Mouse (Mus musculus): Measurements from ENCODE around the gene Oas1h. TPM values are rescaled to one million over a fixed set of nuclear protein-coding genes. Genes with fewer than 3 reads are reported as not detected.

Oas1h gene
- polyA plus RNA-seq (2016; fragmentation: Nextera tagmentation; extraction: Ambion mirVana) = not detected in 2 replicates

GRCm38 (mm10) chr5:120861121-120861520, at the start of gene Oas1h:
TSS of gene Oas1h (plus strand) at chr5:120861421.
- WGBS = 50% methylated on average over 4 of the region's 4 CpGs
- no peaks in the 10 kb centered on the region for H3K36me3 ChIP-seq

DNA sequence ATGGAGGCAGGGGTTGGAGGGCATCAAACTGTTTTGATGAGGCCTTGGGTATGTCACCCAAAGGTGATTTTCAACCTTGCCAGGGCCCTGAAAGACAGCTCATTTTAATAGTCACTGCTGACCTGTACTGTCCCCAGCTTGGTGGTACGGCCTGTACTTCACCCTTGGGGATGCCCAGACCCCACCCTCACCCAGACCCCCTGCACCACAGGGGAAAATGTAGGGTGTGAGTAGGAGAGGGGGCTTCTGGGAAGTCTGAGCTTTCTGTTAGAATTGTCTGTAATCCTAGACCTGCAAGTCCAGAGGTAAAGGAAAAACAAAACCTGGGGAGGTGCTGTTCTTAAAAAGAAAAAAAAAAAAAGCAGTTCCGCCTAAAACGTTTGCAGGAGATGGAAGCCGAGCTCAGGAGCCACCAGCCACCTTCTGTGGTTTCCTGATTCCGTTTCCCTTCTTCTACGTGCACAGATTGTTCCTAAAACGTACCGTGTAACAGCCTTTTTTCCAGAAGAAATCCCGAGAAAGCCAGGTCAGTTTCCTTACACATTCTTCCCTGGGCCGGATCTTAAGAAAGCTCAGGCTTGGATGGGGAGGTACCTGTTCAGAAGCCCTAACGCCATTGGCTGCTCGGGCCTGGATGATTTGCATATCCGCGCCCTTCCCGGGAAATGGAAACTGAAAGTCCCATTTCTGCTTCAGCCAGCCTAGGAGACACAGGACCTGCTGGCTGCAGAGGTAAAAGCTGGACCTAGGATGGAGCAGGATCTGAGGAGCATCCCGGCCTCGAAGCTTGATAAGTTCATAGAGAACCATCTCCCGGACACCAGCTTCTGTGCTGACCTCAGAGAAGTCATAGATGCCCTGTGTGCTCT, 49.0 kb upstream of the Oas1h start, which contains the start of gene Oas1c:
Gene Oas1c, minus strand, starts transcription at position 564 of the 869 bp plus-strand sequence.
- H3K4me2 ChIP-seq (replicated peaks) = peak within 1 kb of the TSS; percentile 49
- no peaks in the 10 kb centered on the region for H3K36me3 ChIP-seq
- no peak within 1 kb of the TSS for H3K9ac ChIP-seq
- H3K9me3 ChIP-seq = no peaks in the 10 kb centered on the region
- no peaks in the 10 kb centered on the region for H3K27me3 ChIP-seq
- WGBS = 6% methylated on average over 18 of the region's 18 CpGs
- H3K4me1 ChIP-seq = peaks cover 9% of the 10 kb centered on the region
- H3K27ac ChIP-seq = peak within 1 kb of the TSS; percentile 84
- ATAC-seq (ENCODE audit: insufficient number of reproducible peaks, insufficient read depth, low FRiP score, low TSS enrichment) = 0 out of 2 replicates have a peak, but pooled peaks have one; percentile 54
- H3K4me3 ChIP-seq = peak within 1 kb of the TSS; percentile 28

More at GRCm38 (mm10) chr5:120861121-120861520, at the start of gene Oas1h:
- no peaks in the 10 kb centered on the region for H3K27me3 ChIP-seq
- no peak within 1 kb of the TSS for H3K27ac ChIP-seq
- H3K4me3 ChIP-seq = no peak within 1 kb of the TSS
- H3K4me2 ChIP-seq (replicated peaks) = no peak within 1 kb of the TSS
- no peaks in the 10 kb centered on the region for H3K9me3 ChIP-seq
- no peak for ATAC-seq (ENCODE audit: insufficient number of reproducible peaks, insufficient read depth, low FRiP score, low TSS enrichment)
- H3K4me1 ChIP-seq = no peaks in the 10 kb centered on the region
- H3K9ac ChIP-seq = no peak within 1 kb of the TSS

DNA sequence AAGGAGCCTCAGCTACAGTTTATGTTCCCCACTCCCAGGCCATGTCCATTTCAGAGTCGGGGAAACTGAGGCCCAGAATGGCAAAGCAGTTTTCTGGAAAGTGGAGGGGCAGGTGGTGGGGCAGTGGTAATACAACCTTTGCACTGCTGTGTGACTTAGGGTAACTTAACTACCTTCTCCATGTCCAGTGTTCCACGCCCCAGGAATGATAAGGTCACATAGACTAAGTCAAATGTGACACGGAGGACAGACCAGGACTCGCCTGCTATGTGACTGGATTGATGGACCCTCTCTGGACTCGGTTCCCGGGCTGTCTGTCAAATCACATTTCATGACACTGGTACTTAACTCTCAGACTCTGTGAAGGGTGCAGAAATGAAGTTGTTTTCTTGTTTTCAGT, 48.2 kb upstream of the Oas1h start:
- Histone ChIP-seq H3K9ac (no peak overlapping the region), H3K4me3 (peak overlapping the region; percentile 28; the same call in 1 of the 2 replicates)

GRCm38 (mm10) chr5:120815949-120816348, 45.3 kb upstream of the Oas1h start:
- no peak overlapping the region for H3K9ac ChIP-seq
- H3K4me2 ChIP-seq (replicated peaks) = no peak overlapping the region
- peaks cover 9% of the 10 kb centered on the region for H3K4me1 ChIP-seq
- H3K4me3 ChIP-seq = no peak overlapping the region
- peaks cover 11% of the 10 kb centered on the region; the same call in 1 of the 2 replicates for H3K9me3 ChIP-seq
- 59% methylated on average over 3 of the region's 3 CpGs for WGBS
- H3K27ac ChIP-seq = no peak overlapping the region
- no peaks in the 10 kb centered on the region for H3K36me3 ChIP-seq
- ATAC-seq (ENCODE audit: insufficient number of reproducible peaks, insufficient read depth, low FRiP score, low TSS enrichment) = no peak
- H3K27me3 ChIP-seq = no peaks in the 10 kb centered on the region

More for the DNA sequence above, 48.2 kb upstream of the Oas1h start:
- 78% methylated on average over 6 of the region's 6 CpGs for WGBS
- Histone ChIP-seq H3K9me3 (no peaks in the 10 kb centered on the region), H3K27me3 (no peaks in the 10 kb centered on the region), H3K4me1 (peaks cover 9% of the 10 kb centered on the region), H3K36me3 (no peaks in the 10 kb centered on the region), H3K4me2 (replicated peaks) (peak overlapping the region; percentile 49), H3K27ac (no peak overlapping the region)
- no peak for ATAC-seq (ENCODE audit: insufficient number of reproducible peaks, insufficient read depth, low FRiP score, low TSS enrichment)

DNA sequence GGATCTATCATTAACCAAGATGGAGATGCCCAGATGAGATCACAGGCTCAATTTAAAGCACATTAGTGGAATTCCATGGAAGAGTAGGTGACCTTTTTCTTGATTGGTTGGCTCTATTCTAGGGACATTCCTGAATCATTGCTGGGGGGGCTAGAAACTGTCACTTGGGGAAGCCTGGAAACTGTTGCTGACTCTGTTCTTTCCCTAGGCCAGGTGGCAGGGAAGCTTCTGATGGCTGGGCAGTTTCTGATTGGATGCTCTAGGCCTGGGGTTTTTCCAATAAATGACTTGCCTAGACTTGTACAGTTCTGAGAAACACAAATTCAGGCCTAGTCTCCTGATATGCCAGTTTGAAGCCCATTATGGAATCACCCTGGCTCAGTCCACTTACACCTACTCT, 42.2 kb upstream of the Oas1h start:
- H3K4me3 ChIP-seq = no peak overlapping the region
- no peak overlapping the region for H3K27ac ChIP-seq
- no peaks in the 10 kb centered on the region for H3K27me3 ChIP-seq
- ATAC-seq (ENCODE audit: insufficient number of reproducible peaks, insufficient read depth, low FRiP score, low TSS enrichment) = no peak
- peaks cover 11% of the 10 kb centered on the region; the same call in 1 of the 2 replicates for H3K9me3 ChIP-seq
- no peak overlapping the region for H3K9ac ChIP-seq
- H3K4me1 ChIP-seq = no peaks in the 10 kb centered on the region
- no peaks in the 10 kb centered on the region for H3K36me3 ChIP-seq
- no peak overlapping the region for H3K4me2 ChIP-seq (replicated peaks)

DNA sequence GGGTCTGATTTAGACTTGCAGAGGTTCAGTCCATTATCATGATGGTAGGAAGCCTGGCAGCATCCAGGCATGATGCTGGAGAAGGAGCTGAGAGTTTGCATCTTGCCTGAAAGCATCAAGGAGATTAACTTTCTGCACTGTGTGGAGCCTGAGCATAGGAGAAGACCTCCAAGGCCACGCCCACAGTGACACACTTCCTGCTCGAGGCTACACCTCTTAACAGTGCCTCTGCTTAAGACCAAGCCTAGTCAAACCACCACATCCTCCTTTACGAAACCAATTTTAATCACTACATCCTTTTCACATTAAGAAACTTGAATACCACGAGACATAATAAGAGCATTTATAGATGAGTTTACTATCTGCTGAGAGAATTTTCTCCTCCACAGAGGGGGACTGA, 30.2 kb upstream of the Oas1h start:
- Histone ChIP-seq H3K9me3 (no peaks in the 10 kb centered on the region), H3K4me1 (peaks cover 4% of the 10 kb centered on the region; the same call in 1 of the 2 replicates), H3K27me3 (peaks cover 1% of the 10 kb centered on the region; the same call in 1 of the 2 replicates), H3K27ac (no peak overlapping the region), H3K4me2 (replicated peaks) (no peak overlapping the region), H3K4me3 (no peak overlapping the region), H3K9ac (no peak overlapping the region), H3K36me3 (no peaks in the 10 kb centered on the region)
- WGBS = 82% methylated on average over 4 of the region's 4 CpGs
- ATAC-seq (ENCODE audit: insufficient number of reproducible peaks, insufficient read depth, low FRiP score, low TSS enrichment) = no peak

DNA sequence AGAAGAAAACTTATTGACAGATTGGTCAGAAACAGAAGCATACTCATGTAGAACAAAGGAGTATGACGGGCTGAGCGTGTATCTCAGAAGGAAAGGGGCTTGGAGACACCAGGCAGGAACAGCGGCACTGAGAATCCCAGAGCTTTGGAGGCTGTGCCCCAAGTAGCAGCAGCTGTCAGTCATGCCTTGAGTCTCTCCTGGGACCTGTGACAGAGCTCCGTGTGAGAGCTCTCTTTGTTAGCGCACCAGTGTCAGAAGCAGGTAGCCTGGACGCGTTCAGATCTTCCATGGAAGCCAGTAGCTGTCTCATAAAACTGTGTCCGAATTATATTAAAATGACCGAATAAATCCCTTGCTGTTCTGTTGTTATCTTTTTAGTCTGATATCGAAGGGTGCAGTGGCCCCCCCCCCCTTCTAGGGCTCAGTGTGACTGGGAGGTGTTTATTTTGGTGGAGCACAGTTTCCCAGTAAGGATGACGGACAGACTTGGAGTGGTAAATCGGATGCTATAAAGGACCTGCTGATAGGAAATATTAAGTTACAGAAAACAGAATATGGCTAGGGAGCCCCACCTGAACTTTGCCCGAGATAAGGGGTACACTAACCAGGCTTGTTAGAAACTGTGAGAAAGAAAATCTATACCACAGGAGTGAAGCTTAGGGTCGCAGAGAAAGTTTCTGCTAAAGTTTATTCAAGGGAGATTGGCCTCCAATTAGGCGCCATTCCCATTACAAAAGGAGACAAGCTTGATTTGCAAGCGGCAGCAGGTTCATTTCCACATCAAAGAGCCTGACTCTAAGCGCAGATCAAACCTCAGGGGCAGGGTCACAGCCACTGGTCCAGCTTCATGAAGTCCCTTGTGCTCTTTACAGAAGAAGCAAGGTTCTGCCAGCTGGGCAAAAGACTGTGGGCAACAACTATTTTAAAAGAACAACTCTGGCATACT, 27.6 kb upstream of the Oas1h start:
- Histone ChIP-seq H3K36me3 (no peaks in the 10 kb centered on the region), H3K9ac (no peak overlapping the region), H3K4me2 (replicated peaks) (no peak overlapping the region), H3K4me3 (no peak overlapping the region), H3K27me3 (peaks cover 5% of the 10 kb centered on the region; the same call in 1 of the 2 replicates), H3K27ac (no peak overlapping the region), H3K9me3 (no peaks in the 10 kb centered on the region), H3K4me1 (peaks cover 4% of the 10 kb centered on the region; the same call in 1 of the 2 replicates)
- WGBS = 20% methylated on average over 17 of the region's 17 CpGs
- ATAC-seq (ENCODE audit: insufficient number of reproducible peaks, insufficient read depth, low FRiP score, low TSS enrichment) = no peak

DNA sequence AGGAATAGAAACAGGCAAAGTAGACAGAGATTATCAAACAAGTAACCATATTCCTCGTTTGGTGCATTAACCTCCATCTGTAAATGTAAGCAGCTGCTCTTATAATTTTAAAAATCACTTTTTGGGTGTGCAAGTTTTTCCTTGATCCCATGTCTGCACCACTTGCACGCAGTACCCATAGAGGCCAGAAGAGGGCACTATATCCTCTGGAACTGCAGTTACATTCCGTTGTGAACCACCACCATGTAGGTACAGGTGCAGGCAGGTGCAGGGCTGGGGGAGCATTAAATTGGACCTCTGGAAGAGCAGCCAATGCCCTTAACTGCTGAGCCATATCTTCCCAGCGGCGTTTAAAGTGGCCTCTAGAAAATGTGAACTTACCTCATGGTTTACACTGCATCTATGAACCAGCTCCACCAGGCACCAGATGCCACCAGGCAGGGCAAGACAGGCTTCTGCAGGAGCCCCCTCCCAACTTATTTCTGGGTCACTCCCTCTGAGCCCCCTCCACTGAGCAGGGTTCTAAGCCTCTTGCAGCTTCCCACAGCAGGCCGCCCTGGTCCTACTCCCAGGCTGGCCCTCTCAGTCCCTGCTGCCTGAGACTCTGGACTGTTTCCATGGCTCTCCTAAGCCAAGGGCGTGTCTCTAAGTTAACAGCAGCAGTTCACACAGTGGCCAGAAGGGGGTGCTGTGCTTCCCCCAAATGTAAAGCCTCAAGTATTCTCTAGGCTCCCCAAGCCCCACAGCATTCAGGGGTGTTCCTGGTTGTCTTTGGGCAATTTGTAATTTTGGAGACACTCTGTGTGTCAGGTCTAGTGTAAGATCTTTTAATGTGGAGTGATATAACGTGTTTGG, 24.3 kb upstream of the Oas1h start:
- Histone ChIP-seq H3K36me3 (no peaks in the 10 kb centered on the region), H3K27ac (no peak overlapping the region), H3K9ac (no peak overlapping the region), H3K27me3 (peaks cover 5% of the 10 kb centered on the region; the same call in 1 of the 2 replicates), H3K9me3 (no peaks in the 10 kb centered on the region), H3K4me2 (replicated peaks) (no peak overlapping the region), H3K4me1 (peaks cover 4% of the 10 kb centered on the region; the same call in 1 of the 2 replicates), H3K4me3 (no peak overlapping the region)
- WGBS = 8% methylated on average over 8 of the region's 8 CpGs
- no peak for ATAC-seq (ENCODE audit: insufficient number of reproducible peaks, insufficient read depth, low FRiP score, low TSS enrichment)

DNA sequence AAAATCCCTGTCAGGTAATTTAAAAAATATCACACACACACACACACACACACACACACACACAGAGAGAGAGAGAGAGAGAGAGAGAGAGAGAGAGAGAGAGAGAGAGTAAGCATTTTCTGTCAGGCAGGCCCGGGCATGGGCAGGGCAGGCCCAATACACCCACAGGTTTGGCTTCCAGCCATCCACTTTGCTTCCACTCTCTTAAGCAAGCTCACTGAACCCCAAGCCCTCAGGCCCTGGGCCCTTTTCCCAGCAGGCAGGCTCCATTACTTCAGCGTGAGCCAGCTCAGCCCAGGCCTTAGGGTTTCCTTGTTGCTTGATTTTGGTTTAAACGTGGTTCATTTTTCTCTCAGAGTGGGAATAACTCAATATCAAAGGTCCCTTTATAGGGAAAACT, 16.5 kb upstream of the Oas1h start:
- ATAC-seq (ENCODE audit: insufficient number of reproducible peaks, insufficient read depth, low FRiP score, low TSS enrichment) = no peak
- Histone ChIP-seq H3K9me3 (no peaks in the 10 kb centered on the region), H3K36me3 (no peaks in the 10 kb centered on the region), H3K4me1 (no peaks in the 10 kb centered on the region), H3K9ac (no peak overlapping the region), H3K4me3 (no peak overlapping the region), H3K27me3 (no peaks in the 10 kb centered on the region), H3K27ac (no peak overlapping the region), H3K4me2 (replicated peaks) (no peak overlapping the region)
- 85% methylated on average over 3 of the region's 3 CpGs for WGBS

GRCm38 (mm10) chr5:120847067-120847466, 14.2 kb upstream of the Oas1h start, which contains the start of gene Oas1f:
TSS of gene Oas1f (plus strand) at chr5:120847367.
- Histone ChIP-seq H3K4me1 (no peaks in the 10 kb centered on the region), H3K36me3 (no peaks in the 10 kb centered on the region), H3K27ac (no peak within 1 kb of the TSS), H3K4me3 (no peak within 1 kb of the TSS), H3K4me2 (replicated peaks) (no peak within 1 kb of the TSS), H3K9me3 (no peaks in the 10 kb centered on the region), H3K9ac (no peak within 1 kb of the TSS), H3K27me3 (no peaks in the 10 kb centered on the region)
- no peak for ATAC-seq (ENCODE audit: insufficient number of reproducible peaks, insufficient read depth, low FRiP score, low TSS enrichment)
- 75% methylated on average over 4 of the region's 4 CpGs for WGBS

All from embryonic facial prominence, embryonic 12.5 days (tissue).